Mouse (Mus musculus): Measurements from ENCODE around the gene Tmem11. TPM values are rescaled to one million over a fixed set of nuclear protein-coding genes. Genes with fewer than 3 reads are reported as not detected.

Tmem11 gene
- polyA plus RNA-seq, 1 experiment from 2014 or later, result 55.2 TPM

- 79% methylated on average over 4 of the region's 4 CpGs for WGBS
- Histone ChIP-seq H3K9me3 (no peaks in the 10 kb centered on the region), H3K4me1 (peaks cover 5% of the 10 kb centered on the region; the same call in 1 of the 2 replicates), H3K4me2 (replicated peaks) (no peak overlapping the region), H3K9ac (no peak overlapping the region), H3K36me3 (peaks cover 71% of the 10 kb centered on the region), H3K4me3 (no peak overlapping the region), H3K27ac (no peak overlapping the region), H3K27me3 (no peaks in the 10 kb centered on the region)
- ATAC-seq (ENCODE audit: insufficient number of reproducible peaks, insufficient read depth, low FRiP score, low TSS enrichment), result no peak
Observed at GRCm38 (mm10) chr11:60863196-60863595, 15.9 kb downstream of the Tmem11 start.

GRCm38 (mm10) chr11:60861993-60862392, 17.1 kb downstream of the Tmem11 start:
- WGBS, result 89% methylated on average over 3 of the region's 3 CpGs
- peaks cover 69% of the 10 kb centered on the region for H3K36me3 ChIP-seq

GRCm38 (mm10) chr11:60856587-60856986, 22.5 kb downstream of the Tmem11 start:
- Histone ChIP-seq H3K36me3 (peaks cover 70% of the 10 kb centered on the region), H3K4me3 (no peak overlapping the region), H3K4me2 (replicated peaks) (no peak overlapping the region), H3K9ac (no peak overlapping the region), H3K4me1 (no peaks in the 10 kb centered on the region), H3K27me3 (no peaks in the 10 kb centered on the region), H3K9me3 (no peaks in the 10 kb centered on the region), H3K27ac (no peak overlapping the region)
- WGBS, result 79% methylated on average over 3 of the region's 3 CpGs
- ATAC-seq (ENCODE audit: insufficient number of reproducible peaks, insufficient read depth, low FRiP score, low TSS enrichment), result no peak

More at GRCm38 (mm10) chr11:60861993-60862392, 17.1 kb downstream of the Tmem11 start:
- Histone ChIP-seq H3K9ac (no peak overlapping the region), H3K4me3 (no peak overlapping the region), H3K4me2 (replicated peaks) (no peak overlapping the region), H3K9me3 (no peaks in the 10 kb centered on the region), H3K27ac (no peak overlapping the region), H3K27me3 (no peaks in the 10 kb centered on the region), H3K4me1 (peaks cover 5% of the 10 kb centered on the region; the same call in 1 of the 2 replicates)
- ATAC-seq (ENCODE audit: insufficient number of reproducible peaks, insufficient read depth, low FRiP score, low TSS enrichment), result no peak

- Histone ChIP-seq H3K4me2 (replicated peaks) (no peak overlapping the region), H3K4me3 (no peak overlapping the region), H3K9me3 (no peaks in the 10 kb centered on the region), H3K4me1 (no peaks in the 10 kb centered on the region), H3K36me3 (peaks cover 31% of the 10 kb centered on the region), H3K27me3 (no peaks in the 10 kb centered on the region), H3K27ac (no peak overlapping the region), H3K9ac (no peak overlapping the region)
- 89% methylated on average over 5 of the region's 5 CpGs for WGBS
- no peak for ATAC-seq (ENCODE audit: insufficient number of reproducible peaks, insufficient read depth, low FRiP score, low TSS enrichment)
Observed at GRCm38 (mm10) chr11:60845415-60845814, 33.7 kb downstream of the Tmem11 start.

GRCm38 (mm10) chr11:60843412-60843811, 35.7 kb downstream of the Tmem11 start:
- no peaks in the 10 kb centered on the region for H3K27me3 ChIP-seq
- 84% methylated on average over 5 of the region's 5 CpGs for WGBS
- H3K4me1 ChIP-seq, result no peaks in the 10 kb centered on the region
- H3K4me2 ChIP-seq (replicated peaks), result no peak overlapping the region
- peaks cover 22% of the 10 kb centered on the region for H3K36me3 ChIP-seq
- no peak overlapping the region for H3K27ac ChIP-seq
- ATAC-seq (ENCODE audit: insufficient number of reproducible peaks, insufficient read depth, low FRiP score, low TSS enrichment), result no peak
- no peaks in the 10 kb centered on the region for H3K9me3 ChIP-seq
- no peak overlapping the region for H3K4me3 ChIP-seq
- H3K9ac ChIP-seq, result no peak overlapping the region

GRCm38 (mm10) chr11:60841467-60842200, 37.4 kb downstream of the Tmem11 start:
- H3K9me3 ChIP-seq, result no peaks in the 10 kb centered on the region
- no peak overlapping the region for H3K9ac ChIP-seq
- no peak overlapping the region for H3K27ac ChIP-seq
- no peak overlapping the region for H3K4me3 ChIP-seq
- ATAC-seq (ENCODE audit: insufficient number of reproducible peaks, insufficient read depth, low FRiP score, low TSS enrichment), result no peak
- no peaks in the 10 kb centered on the region for H3K4me1 ChIP-seq
- 76% methylated on average over 12 of the region's 12 CpGs for WGBS
- H3K36me3 ChIP-seq, result peaks cover 16% of the 10 kb centered on the region
- H3K4me2 ChIP-seq (replicated peaks), result no peak overlapping the region
- no peaks in the 10 kb centered on the region for H3K27me3 ChIP-seq

GRCm38 (mm10) chr11:60837644-60838406, 41.2 kb downstream of the Tmem11 start:
- no peak overlapping the region for H3K9ac ChIP-seq
- H3K4me1 ChIP-seq, result no peaks in the 10 kb centered on the region
- no peaks in the 10 kb centered on the region for H3K9me3 ChIP-seq
- no peak overlapping the region for H3K27ac ChIP-seq
- H3K27me3 ChIP-seq, result no peaks in the 10 kb centered on the region
- H3K4me3 ChIP-seq, result no peak overlapping the region
- WGBS, result 93% methylated on average over 10 of the region's 10 CpGs
- ATAC-seq (ENCODE audit: insufficient number of reproducible peaks, insufficient read depth, low FRiP score, low TSS enrichment), result no peak
- no peaks in the 10 kb centered on the region for H3K36me3 ChIP-seq
- H3K4me2 ChIP-seq (replicated peaks), result no peak overlapping the region

GRCm38 (mm10) chr11:60836897-60837296, 42.2 kb downstream of the Tmem11 start:
- 91% methylated on average over 6 of the region's 6 CpGs for WGBS
- ATAC-seq (ENCODE audit: insufficient number of reproducible peaks, insufficient read depth, low FRiP score, low TSS enrichment), result no peak
- H3K36me3 ChIP-seq, result no peaks in the 10 kb centered on the region

GRCm38 (mm10) chr11:60830433-60831052, 48.5 kb downstream of the Tmem11 start, which contains the start of gene Dhrs7b:
TSS of gene Dhrs7b (plus strand) at chr11:60830631.
- WGBS, result under 1% methylated on average over 34 of the region's 34 CpGs
- Histone ChIP-seq H3K27ac (peak within 1 kb of the TSS; percentile 71), H3K9ac (peak within 1 kb of the TSS; percentile 78), H3K4me1 (peaks cover 6% of the 10 kb centered on the region), H3K36me3 (no peaks in the 10 kb centered on the region), H3K4me3 (peak within 1 kb of the TSS; percentile 82), H3K27me3 (no peaks in the 10 kb centered on the region), H3K4me2 (replicated peaks) (peak within 1 kb of the TSS; percentile 70), H3K9me3 (no peaks in the 10 kb centered on the region)
- peak; percentile 93 for ATAC-seq (ENCODE audit: insufficient number of reproducible peaks, insufficient read depth, low FRiP score, low TSS enrichment)

More at GRCm38 (mm10) chr11:60836897-60837296, 42.2 kb downstream of the Tmem11 start:
- H3K27me3 ChIP-seq, result no peaks in the 10 kb centered on the region
- H3K4me3 ChIP-seq, result no peak overlapping the region
- H3K9ac ChIP-seq, result no peak overlapping the region
- no peaks in the 10 kb centered on the region for H3K4me1 ChIP-seq
- H3K4me2 ChIP-seq (replicated peaks), result no peak overlapping the region
- no peaks in the 10 kb centered on the region for H3K9me3 ChIP-seq
- H3K27ac ChIP-seq, result no peak overlapping the region

- Histone ChIP-seq H3K36me3 (no peaks in the 10 kb centered on the region), H3K4me1 (peaks cover 6% of the 10 kb centered on the region), H3K9me3 (no peaks in the 10 kb centered on the region), H3K4me3 (no peak overlapping the region), H3K4me2 (replicated peaks) (no peak overlapping the region), H3K27me3 (no peaks in the 10 kb centered on the region), H3K27ac (no peak overlapping the region), H3K9ac (no peak overlapping the region)
- no peak for ATAC-seq (ENCODE audit: insufficient number of reproducible peaks, insufficient read depth, low FRiP score, low TSS enrichment)
- WGBS, result 35% methylated on average over 2 of the region's 2 CpGs
Observed at GRCm38 (mm10) chr11:60828903-60829302, 50.2 kb downstream of the Tmem11 start.

GRCm38 (mm10) chr11:60827241-60827945, 51.7 kb downstream of the Tmem11 start:
- no peak for ATAC-seq (ENCODE audit: insufficient number of reproducible peaks, insufficient read depth, low FRiP score, low TSS enrichment)
- no peak overlapping the region for H3K27ac ChIP-seq
- no peaks in the 10 kb centered on the region for H3K36me3 ChIP-seq
- WGBS, result 61% methylated on average over 4 of the region's 4 CpGs
- H3K4me2 ChIP-seq (replicated peaks), result no peak overlapping the region
- peaks cover 6% of the 10 kb centered on the region for H3K4me1 ChIP-seq
- no peak overlapping the region for H3K4me3 ChIP-seq
- H3K9me3 ChIP-seq, result no peaks in the 10 kb centered on the region
- no peak overlapping the region for H3K9ac ChIP-seq
- no peaks in the 10 kb centered on the region for H3K27me3 ChIP-seq

Measured in embryonic facial prominence, embryonic 12.5 days (tissue).